Mouse (Mus musculus) erythroid progenitor cell, adult 5-6 weeks (primary cell): ENCODE measurements around the gene Bche. TPM values are rescaled to one million over a fixed set of nuclear protein-coding genes. Genes with fewer than 3 reads are reported as not detected.

ENCODE experiments used
- ATAC-seq: replicated peaks from 2 replicates; pipeline ENCODE4 v1.8.0; 2016; ENCODE audit warnings: moderate number of reproducible peaks, mild to moderate bottlenecking, moderate TSS enrichment, inconsistent platforms; ENCODE audit not compliant: poor library complexity, low FRiP score, severe bottlenecking
- total RNA-seq, 2 experiments: library from RNA; stranded (forward) in 1 of 2; stranded (reverse) in 1 of 2; fragments of 150-400 nt in 1 of 2; fragments of 186-747, 209-891 nt in 1 of 2; gene quantifications; 2 replicates each; pipeline versions ENCODE4 v1.2.3 to v1.2.4; 2015 to 2017; ENCODE audit warnings: low replicate concordance in 2 of 2

The Bche gene
- total RNA-seq (2015; ENCODE audit: low replicate concordance): not detected in 2 replicates
- total RNA-seq (2017; ENCODE audit: low replicate concordance): not detected in 2 replicates

GRCm38 (mm10) chr3:73708410-73708714 lies at the start of gene Bche:
Gene Bche (minus strand): TSS chr3:73708415.
- ATAC-seq: no peak

GRCm38 (mm10) chr3:73741998-73742397 lies 33.8 kb upstream of the Bche start:
- ATAC-seq: no peak

- no peak for ATAC-seq
Measured at GRCm38 (mm10) chr3:73731677-73732076, 23.5 kb upstream of the Bche start.

- ATAC-seq: no peak
Measured at GRCm38 (mm10) chr3:73729511-73729910, 21.3 kb upstream of the Bche start.

GRCm38 (mm10) chr3:73725711-73726110 lies 17.5 kb upstream of the Bche start:
- ATAC-seq: no peak

GRCm38 (mm10) chr3:73724869-73725268 lies 16.7 kb upstream of the Bche start:
- ATAC-seq: no peak

- ATAC-seq: no peak
Measured at GRCm38 (mm10) chr3:73717610-73718284, 9.5 kb upstream of the Bche start.

GRCm38 (mm10) chr3:73709871-73710270 lies 1.7 kb upstream of the Bche start:
- ATAC-seq: no peak

- ATAC-seq: no peak
Measured at GRCm38 (mm10) chr3:73707461-73708409, 480 bp downstream of the Bche start.

GRCm38 (mm10) chr3:73706544-73706943 lies 1.7 kb downstream of the Bche start:
- no peak for ATAC-seq

- ATAC-seq: no peak
Measured at GRCm38 (mm10) chr3:73698889-73699288, 9.3 kb downstream of the Bche start.

- no peak for ATAC-seq
Measured at GRCm38 (mm10) chr3:73673333-73673732, 34.9 kb downstream of the Bche start.

GRCm38 (mm10) chr3:73668172-73668571 lies 40.0 kb downstream of the Bche start:
- ATAC-seq: no peak

- ATAC-seq: no peak
Measured at GRCm38 (mm10) chr3:73667245-73668131, 40.7 kb downstream of the Bche start.

GRCm38 (mm10) chr3:73650281-73650680 lies 57.9 kb downstream of the Bche start:
- no peak for ATAC-seq

GRCm38 (mm10) chr3:73647064-73647463 lies 61.2 kb downstream of the Bche start:
- no peak for ATAC-seq

GRCm38 (mm10) chr3:73611421-73611820 lies 96.8 kb downstream of the Bche start:
- ATAC-seq: no peak

- no peak for ATAC-seq
Measured at GRCm38 (mm10) chr3:73591757-73592533, 116.3 kb downstream of the Bche start.
